Mouse (Mus musculus) hematopoietic stem cell, adult 5-6 weeks (primary cell): ENCODE measurements around the gene Best3. TPM values are rescaled to one million over a fixed set of nuclear protein-coding genes. Genes with fewer than 3 reads are reported as not detected.

Experiments
- ATAC-seq, 2 experiments: fragments of 125-278 bp in 1 of 2; replicated peaks in 1 of 2; 2 replicates each; pipeline ENCODE4 v1.8.0; 2016 to 2017; ENCODE audit warnings: inconsistent platforms in 2 of 2, mild to moderate bottlenecking in 2 of 2, moderate number of reproducible peaks in 2 of 2, low read depth in 1 of 2, moderate TSS enrichment in 1 of 2; ENCODE audit not compliant: low FRiP score in 2 of 2, poor library complexity in 2 of 2, severe bottlenecking in 2 of 2, insufficient read depth in 1 of 2, low TSS enrichment in 1 of 2
- total RNA-seq: library from RNA; stranded (forward); fragments of 172-1452, 232-1000 nt; gene quantifications from 2 replicates; pipeline ENCODE4 v1.2.3, GENCODE M21; 2017

Best3 gene
- total RNA-seq, result not detected in 2 replicates

GRCm38 (mm10) chr10:116986264-116987082, at the start of gene Best3:
Gene Best3, plus strand, starts transcription at chr10:116986314.
- ATAC-seq, result no peak

- no peak for ATAC-seq
These were observed 43.1 kb upstream of the Best3 start for GRCm38 (mm10) chr10:116943025-116943424.

- ATAC-seq, result no peak
These were observed 42.0 kb upstream of the Best3 start for GRCm38 (mm10) chr10:116944144-116944543.

- ATAC-seq, result no peak
These were observed 41.2 kb upstream of the Best3 start for GRCm38 (mm10) chr10:116944940-116945339.

- no peak for ATAC-seq
These were observed 37.7 kb upstream of the Best3 start for GRCm38 (mm10) chr10:116948414-116948813.

- no peak for ATAC-seq
These were observed 36.8 kb upstream of the Best3 start for GRCm38 (mm10) chr10:116949111-116950008.

DNA sequence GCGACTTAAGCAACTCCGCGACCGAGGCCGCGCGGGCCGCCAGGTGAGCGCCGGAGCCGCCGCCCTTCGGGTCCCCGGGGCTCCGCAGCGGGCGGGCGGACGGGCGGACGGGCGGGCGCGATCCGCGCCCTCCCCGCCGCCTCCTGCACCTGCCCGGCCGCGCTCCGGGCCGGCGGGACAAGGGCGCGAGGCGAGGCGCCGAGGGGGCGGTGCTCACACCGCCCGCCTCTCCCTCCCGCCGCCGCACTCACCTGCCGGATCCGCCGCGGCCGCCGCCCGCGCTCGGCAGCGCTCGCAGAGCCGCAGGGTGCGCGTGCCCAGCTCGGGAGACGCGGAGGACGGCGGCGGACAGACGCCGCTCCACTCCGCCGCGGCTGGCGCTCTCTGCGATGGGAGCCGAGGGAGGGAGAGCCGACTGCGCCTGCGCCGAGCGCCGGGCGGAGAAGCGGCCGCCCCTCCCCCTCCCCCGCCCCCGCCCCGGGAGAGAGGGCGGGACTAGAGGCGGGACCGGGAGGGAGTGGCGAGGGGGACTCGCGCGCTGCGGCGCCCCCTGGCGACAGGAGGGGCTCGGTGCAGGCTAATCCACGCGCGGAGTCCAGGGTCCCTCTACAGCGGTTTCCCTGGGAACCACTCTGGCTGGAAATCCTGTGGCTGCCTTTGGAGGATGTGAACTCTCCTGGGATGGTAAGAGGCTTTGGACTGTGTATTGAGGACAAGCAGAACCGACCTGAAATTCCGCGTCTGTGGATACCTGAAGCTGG, 35.9 kb upstream of the Best3 start, which contains the start of gene Rab3ip:
Gene Rab3ip (minus strand): TSS at position 761 of the 761 bp plus-strand sequence.
- ATAC-seq, result peak; percentile 88 to 90

DNA sequence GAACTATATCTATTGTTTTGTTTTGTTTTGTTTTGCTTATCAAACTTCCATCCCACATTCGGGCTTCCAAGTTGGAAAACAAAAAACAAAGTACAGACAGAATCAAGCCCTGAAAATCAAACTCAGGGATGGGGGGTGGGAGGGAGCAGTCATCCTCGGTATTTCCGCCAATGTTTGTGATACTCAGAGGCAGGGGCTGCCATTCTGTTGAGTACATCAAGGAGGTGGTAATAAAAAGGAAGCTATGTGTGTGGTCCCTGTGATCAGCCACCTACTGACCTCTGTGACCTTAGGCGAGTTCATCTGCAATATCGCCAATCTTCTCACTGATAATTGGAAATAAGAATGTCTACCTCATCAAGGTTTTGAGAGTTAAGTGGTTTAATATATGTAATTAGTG, 35.2 kb upstream of the Best3 start:
- no peak for ATAC-seq

- no peak for ATAC-seq
These were observed 30.9 kb upstream of the Best3 start for GRCm38 (mm10) chr10:116955191-116955590.

- no peak for ATAC-seq
These were observed 29.5 kb upstream of the Best3 start for GRCm38 (mm10) chr10:116956483-116957158.

GRCm38 (mm10) chr10:116957867-116958551, 28.1 kb upstream of the Best3 start:
- no peak for ATAC-seq

DNA sequence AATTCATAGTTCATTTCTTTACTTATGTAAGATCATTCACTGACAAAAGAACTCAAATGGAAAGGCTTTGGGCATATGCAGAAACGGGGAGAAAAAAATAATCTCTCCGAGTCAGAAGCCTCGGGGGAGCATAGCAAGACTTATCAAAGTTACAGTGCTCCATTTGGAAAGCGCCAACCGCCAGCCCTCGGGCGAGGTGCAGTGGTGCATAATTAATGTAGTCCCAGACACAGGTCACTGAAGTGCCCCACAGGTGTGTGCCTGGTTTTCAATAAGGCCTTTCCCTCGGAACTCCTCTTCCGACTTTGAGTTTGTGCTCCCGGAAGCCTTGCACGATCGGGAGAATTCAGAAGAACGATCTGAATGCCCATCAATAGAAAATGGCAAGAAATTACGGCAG, 24.0 kb upstream of the Best3 start:
- ATAC-seq, result no peak

DNA sequence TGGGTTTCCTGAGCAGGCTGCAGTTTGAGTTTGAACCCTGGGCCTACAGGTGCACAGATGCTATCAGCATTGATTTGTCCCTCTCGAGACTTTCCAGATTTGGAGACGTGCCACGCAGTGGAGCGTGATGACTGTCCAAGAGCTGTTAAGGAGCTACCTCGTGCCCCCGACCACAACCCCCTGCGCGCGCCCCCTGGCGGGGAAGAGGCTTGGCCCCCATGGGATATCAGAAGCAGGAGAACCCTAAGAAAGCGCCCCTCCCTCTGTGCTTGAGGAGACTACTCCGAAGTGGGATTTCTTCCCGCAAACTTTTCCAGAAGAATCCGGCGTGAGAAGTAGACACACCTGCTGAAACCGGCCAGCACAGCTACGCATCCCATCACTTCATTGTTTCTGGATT, 23.3 kb upstream of the Best3 start:
- ATAC-seq, result no peak

- no peak for ATAC-seq
These were observed 22.0 kb upstream of the Best3 start for GRCm38 (mm10) chr10:116964084-116964483.

- no peak for ATAC-seq
These were observed 21.5 kb upstream of the Best3 start for GRCm38 (mm10) chr10:116964571-116964970.

DNA sequence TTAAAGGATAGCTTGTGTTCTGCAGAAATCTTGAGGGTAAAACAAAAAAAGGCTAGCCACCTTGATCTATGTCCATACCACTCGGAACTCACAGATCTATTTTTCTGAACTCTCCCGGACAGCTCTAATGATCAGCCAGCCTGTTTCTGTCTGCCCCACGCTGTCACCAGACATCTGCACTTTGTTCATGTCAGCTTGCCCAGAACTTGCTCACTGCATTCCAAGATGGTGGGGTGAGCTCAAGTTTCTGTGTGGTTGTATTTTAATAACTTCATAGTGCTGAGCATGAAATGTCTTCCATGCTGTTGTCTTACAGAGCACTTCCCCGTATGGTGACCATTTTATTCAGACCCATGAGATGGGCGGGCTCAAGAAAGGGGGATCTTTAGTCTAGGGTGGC, 20.8 kb upstream of the Best3 start:
- no peak for ATAC-seq

- ATAC-seq, result no peak
These were observed 20.0 kb upstream of the Best3 start for GRCm38 (mm10) chr10:116966065-116966464.
